Mouse (Mus musculus) embryonic facial prominence, embryonic 10.5 days (tissue): ENCODE data around the gene Rnf144b. TPM values are rescaled to one million over a fixed set of nuclear protein-coding genes. Genes with fewer than 3 reads are reported as not detected.

ENCODE experiments used
- DNase-seq: peaks from one replicate; pipeline ENCODE4 v3.0.0-alpha.2; 2017; ENCODE audit warnings: low spot score
- H3K27ac ChIP-seq: fragments of 300-500 bp; sonication (generic); replicated peaks from 2 replicates; pipeline ENCODE4 v1.5.1; 2016; ENCODE audit warnings: mild to moderate bottlenecking
- H3K27me3 ChIP-seq: fragments of 300-500 bp; sonication (generic); replicated peaks from 2 replicates; pipeline ENCODE4 v1.6.1; 2016; ENCODE audit warnings: low read depth, mild to moderate bottlenecking; ENCODE audit not compliant: poor library complexity, severe bottlenecking
- H3K36me3 ChIP-seq: fragments of 300-500 bp; sonication (generic); replicated peaks from 2 replicates; pipeline ENCODE4 v1.6.1; 2016; ENCODE audit warnings: mild to moderate bottlenecking, moderate library complexity
- H3K4me1 ChIP-seq: fragments of 300-500 bp; sonication (generic); 2 replicates; pipeline ENCODE4 v1.6.1; 2016
- H3K4me3 ChIP-seq: fragments of 300-500 bp; sonication (generic); 2 replicates; pipeline ENCODE4 v1.5.1; 2016; ENCODE audit warnings: mild to moderate bottlenecking, moderate library complexity
- H3K9me3 ChIP-seq: fragments of 300-500 bp; sonication (generic); 2 replicates; pipeline ENCODE4 v1.6.1; 2016; ENCODE audit warnings: mild to moderate bottlenecking
- WGBS: fragments of 180-500 bp; shearing (Covaris S2); methylation state at CpG from one replicate; pipeline ENCODE4 v1.1.7; 2016; 5-methylcytosine and 5-hydroxymethylcytosine counted together
- polyA plus RNA-seq: library from polyadenylated mRNA; unstranded; fragments of >200 nt; fragmentation: Nextera tagmentation; extraction: Ambion mirVana; gene quantifications from 2 replicates; pipeline ENCODE4 v1.2.1, GENCODE M21; 2016

The Rnf144b gene
- polyA plus RNA-seq, 1 experiment from 2014 or later: 0.90 TPM

- WGBS: 82% methylated on average over 6 of the region's 6 CpGs
- no peaks in the 10 kb centered on the region for H3K27me3 ChIP-seq
- H3K4me1 ChIP-seq: no peaks in the 10 kb centered on the region
- H3K27ac ChIP-seq: no peak overlapping the region
- H3K36me3 ChIP-seq: no peaks in the 10 kb centered on the region
- H3K4me3 ChIP-seq: no peak overlapping the region
- no peaks in the 10 kb centered on the region for H3K9me3 ChIP-seq
- DNase-seq: no peak
These were observed 109.7 kb downstream of the Rnf144b start for GRCm38 (mm10) chr13:47232163-47232562.

GRCm38 (mm10) chr13:47237376-47237775 lies 114.9 kb downstream of the Rnf144b start:
- no peak for DNase-seq
- H3K27ac ChIP-seq: no peak overlapping the region
- WGBS: 88% methylated on average over 8 of the region's 8 CpGs
- H3K4me3 ChIP-seq: no peak overlapping the region
- H3K27me3 ChIP-seq: no peaks in the 10 kb centered on the region
- no peaks in the 10 kb centered on the region for H3K4me1 ChIP-seq
- no peaks in the 10 kb centered on the region for H3K9me3 ChIP-seq
- H3K36me3 ChIP-seq: no peaks in the 10 kb centered on the region

- Histone ChIP-seq H3K9me3 (no peaks in the 10 kb centered on the region), H3K27ac (no peak overlapping the region), H3K36me3 (no peaks in the 10 kb centered on the region), H3K27me3 (no peaks in the 10 kb centered on the region), H3K4me3 (no peak overlapping the region), H3K4me1 (no peaks in the 10 kb centered on the region)
- no peak for DNase-seq
- 87% methylated on average over 17 of the region's 17 CpGs for WGBS
These were observed 115.7 kb downstream of the Rnf144b start for GRCm38 (mm10) chr13:47238131-47238530.

GRCm38 (mm10) chr13:47243569-47243968 lies 121.1 kb downstream of the Rnf144b start:
- WGBS: 93% methylated on average over 6 of the region's 6 CpGs
- H3K27ac ChIP-seq: no peak overlapping the region
- DNase-seq: no peak
- H3K4me3 ChIP-seq: no peak overlapping the region
- no peaks in the 10 kb centered on the region for H3K9me3 ChIP-seq
- H3K36me3 ChIP-seq: no peaks in the 10 kb centered on the region
- no peaks in the 10 kb centered on the region for H3K27me3 ChIP-seq
- 0 out of 2 replicates have a peak, but pooled peaks cover 3% of the 10 kb centered on the region for H3K4me1 ChIP-seq

- H3K36me3 ChIP-seq: no peaks in the 10 kb centered on the region
- no peak overlapping the region for H3K27ac ChIP-seq
- 0 out of 2 replicates have a peak, but pooled peaks cover 3% of the 10 kb centered on the region for H3K4me1 ChIP-seq
- DNase-seq: no peak
- H3K4me3 ChIP-seq: no peak overlapping the region
- no peaks in the 10 kb centered on the region for H3K27me3 ChIP-seq
- H3K9me3 ChIP-seq: no peaks in the 10 kb centered on the region
- WGBS: 88% methylated on average over 11 of the region's 11 CpGs
These were observed 122.3 kb downstream of the Rnf144b start for GRCm38 (mm10) chr13:47244771-47245170.

- DNase-seq: no peak
- Histone ChIP-seq H3K4me3 (no peak overlapping the region), H3K27ac (no peak overlapping the region), H3K4me1 (0 out of 2 replicates have a peak, but pooled peaks cover 3% of the 10 kb centered on the region), H3K9me3 (no peaks in the 10 kb centered on the region), H3K27me3 (no peaks in the 10 kb centered on the region), H3K36me3 (no peaks in the 10 kb centered on the region)
- 74% methylated on average over 10 of the region's 10 CpGs for whole genome bisulfite sequencing
These were observed 124.0 kb downstream of the Rnf144b start for GRCm38 (mm10) chr13:47246459-47246858.

- Histone ChIP-seq H3K9me3 (no peaks in the 10 kb centered on the region), H3K4me3 (no peak overlapping the region), H3K4me1 (0 out of 2 replicates have a peak, but pooled peaks cover 3% of the 10 kb centered on the region), H3K27me3 (no peaks in the 10 kb centered on the region), H3K36me3 (no peaks in the 10 kb centered on the region), H3K27ac (no peak overlapping the region)
- no peak for DNase-seq
- 72% methylated on average over 13 of the region's 13 CpGs for WGBS
These were observed 124.8 kb downstream of the Rnf144b start for GRCm38 (mm10) chr13:47247156-47247800.

- H3K4me3 ChIP-seq: no peak overlapping the region
- H3K27me3 ChIP-seq: no peaks in the 10 kb centered on the region
- WGBS: 86% methylated on average over 8 of the region's 8 CpGs
- 0 out of 2 replicates have a peak, but pooled peaks cover 3% of the 10 kb centered on the region for H3K4me1 ChIP-seq
- H3K36me3 ChIP-seq: no peaks in the 10 kb centered on the region
- no peaks in the 10 kb centered on the region for H3K9me3 ChIP-seq
- H3K27ac ChIP-seq: no peak overlapping the region
- DNase-seq: no peak
These were observed 126.0 kb downstream of the Rnf144b start for GRCm38 (mm10) chr13:47248289-47249010.

- 0 out of 2 replicates have a peak, but pooled peaks cover 3% of the 10 kb centered on the region for H3K4me1 ChIP-seq
- no peaks in the 10 kb centered on the region for H3K27me3 ChIP-seq
- 80% methylated on average over 1 of the region's 1 CpGs for WGBS
- H3K36me3 ChIP-seq: no peaks in the 10 kb centered on the region
- H3K9me3 ChIP-seq: no peaks in the 10 kb centered on the region
- no peak for DNase-seq
- no peak overlapping the region for H3K4me3 ChIP-seq
- H3K27ac ChIP-seq: no peak overlapping the region
These were observed 128.2 kb downstream of the Rnf144b start for GRCm38 (mm10) chr13:47250615-47251014.

- H3K4me1 ChIP-seq: 0 out of 2 replicates have a peak, but pooled peaks cover 3% of the 10 kb centered on the region
- no peaks in the 10 kb centered on the region for H3K36me3 ChIP-seq
- WGBS: 84% methylated on average over 2 of the region's 2 CpGs
- H3K9me3 ChIP-seq: no peaks in the 10 kb centered on the region
- H3K27ac ChIP-seq: no peak overlapping the region
- no peaks in the 10 kb centered on the region for H3K27me3 ChIP-seq
- no peak overlapping the region for H3K4me3 ChIP-seq
- DNase-seq: no peak
These were observed 128.8 kb downstream of the Rnf144b start for GRCm38 (mm10) chr13:47251114-47251764.

GRCm38 (mm10) chr13:47253711-47254110 lies 131.3 kb downstream of the Rnf144b start:
- Histone ChIP-seq H3K36me3 (no peaks in the 10 kb centered on the region), H3K4me3 (no peak overlapping the region), H3K27me3 (no peaks in the 10 kb centered on the region), H3K4me1 (peaks cover 5% of the 10 kb centered on the region), H3K9me3 (no peaks in the 10 kb centered on the region), H3K27ac (no peak overlapping the region)
- no peak for DNase-seq
- 81% methylated on average over 5 of the region's 5 CpGs for WGBS

- H3K36me3 ChIP-seq: no peaks in the 10 kb centered on the region
- 63% methylated on average over 4 of the region's 4 CpGs for WGBS
- no peaks in the 10 kb centered on the region for H3K27me3 ChIP-seq
These were observed 136.8 kb downstream of the Rnf144b start for GRCm38 (mm10) chr13:47259297-47259696.

More at GRCm38 (mm10) chr13:47259297-47259696, 136.8 kb downstream of the Rnf144b start:
- H3K4me1 ChIP-seq: peaks cover 10% of the 10 kb centered on the region
- H3K27ac ChIP-seq: no peak overlapping the region
- DNase-seq: no peak
- no peaks in the 10 kb centered on the region for H3K9me3 ChIP-seq
- no peak overlapping the region for H3K4me3 ChIP-seq
